Mouse (Mus musculus) hindbrain, embryonic 15.5 days (tissue): ENCODE data around the gene Cavin1. TPM values are rescaled to one million over a fixed set of nuclear protein-coding genes. Genes with fewer than 3 reads are reported as not detected.

Experiments used
- ATAC-seq: fragments of 200-750 bp; cut with Nextera tagmentation; 2 replicates; pipeline ENCODE4 v1.8.0; 2017; ENCODE audit warnings: low read depth, moderate number of reproducible peaks, moderate TSS enrichment; ENCODE audit not compliant: low FRiP score
- H3K27ac ChIP-seq: fragments of 300-500 bp; sonication (generic); replicated peaks from 2 replicates; pipeline ENCODE4 v1.5.1; 2015; ENCODE audit warnings: mild to moderate bottlenecking, inconsistent platforms
- H3K27me3 ChIP-seq: fragments of 300-500 bp; sonication (generic); 2 replicates; pipeline ENCODE4 v1.6.1; 2015; ENCODE audit warnings: control low read depth, inconsistent platforms
- H3K36me3 ChIP-seq: fragments of 300-500 bp; sonication (generic); 2 replicates; pipeline ENCODE4 v1.6.1; 2015; ENCODE audit warnings: control low read depth, inconsistent platforms
- H3K4me1 ChIP-seq: fragments of 300-500 bp; sonication (generic); replicated peaks from 2 replicates; pipeline ENCODE4 v1.6.1; 2015; ENCODE audit warnings: control low read depth, inconsistent platforms
- H3K4me2 ChIP-seq: fragments of 300-500 bp; sonication (generic); 2 replicates; pipeline ENCODE4 v1.6.1; 2015; ENCODE audit warnings: moderate library complexity, mild to moderate bottlenecking, inconsistent platforms
- H3K4me3 ChIP-seq: fragments of 300-500 bp; sonication (generic); 2 replicates; pipeline ENCODE4 v1.5.1; 2015; ENCODE audit warnings: mild to moderate bottlenecking, inconsistent platforms
- H3K9ac ChIP-seq: fragments of 300-500 bp; sonication (generic); 2 replicates; pipeline ENCODE4 v1.6.1; 2015; ENCODE audit warnings: inconsistent platforms
- H3K9me3 ChIP-seq: fragments of 300-500 bp; sonication (generic); 2 replicates; pipeline ENCODE4 v1.6.1; 2016; ENCODE audit warnings: control low read depth, inconsistent platforms
- WGBS: fragments of 180-500 bp; shearing (Covaris S2); methylation state at CpG from one replicate; pipeline ENCODE4 v1.1.7; 2015; 5-methylcytosine and 5-hydroxymethylcytosine counted together
- polyA plus RNA-seq: library from polyadenylated mRNA; unstranded; fragments of >200 nt; fragmentation: Nextera tagmentation; extraction: Ambion mirVana; gene quantifications from 2 replicates; pipeline ENCODE4 v1.2.1, GENCODE M21; 2015

Cavin1 gene
- polyA plus RNA-seq, 1 experiment from 2014 or later = 47.2 TPM

GRCm38 (mm10) chr11:100947548-100947947 lies 23.1 kb downstream of the Cavin1 start:
- Histone ChIP-seq H3K36me3 (no peaks in the 10 kb centered on the region), H3K9me3 (no peaks in the 10 kb centered on the region), H3K4me1 (peaks cover 7% of the 10 kb centered on the region)

GRCm38 (mm10) chr11:100946862-100947261 lies 23.8 kb downstream of the Cavin1 start:
- H3K9ac ChIP-seq = no peak overlapping the region
- no peak overlapping the region for H3K4me3 ChIP-seq
- no peak overlapping the region for H3K4me2 ChIP-seq
- ATAC-seq = peak; percentile 45; the same call in 1 of the 2 replicates
- WGBS = 35% methylated on average over 4 of the region's 4 CpGs
- H3K27ac ChIP-seq = peak overlapping the region; percentile 51
- H3K27me3 ChIP-seq = no peaks in the 10 kb centered on the region
- peaks cover 2% of the 10 kb centered on the region for H3K4me1 ChIP-seq
- H3K36me3 ChIP-seq = no peaks in the 10 kb centered on the region
- H3K9me3 ChIP-seq = no peaks in the 10 kb centered on the region

More at GRCm38 (mm10) chr11:100947548-100947947, 23.1 kb downstream of the Cavin1 start:
- Histone ChIP-seq H3K27ac (no peak overlapping the region), H3K4me3 (no peak overlapping the region), H3K27me3 (no peaks in the 10 kb centered on the region), H3K4me2 (no peak overlapping the region), H3K9ac (no peak overlapping the region)
- no peak for ATAC-seq

GRCm38 (mm10) chr11:100942388-100942787 lies 28.3 kb downstream of the Cavin1 start:
- peaks cover 18% of the 10 kb centered on the region for H3K4me1 ChIP-seq
- WGBS = 86% methylated on average over 1 of the region's 1 CpGs

DNA sequence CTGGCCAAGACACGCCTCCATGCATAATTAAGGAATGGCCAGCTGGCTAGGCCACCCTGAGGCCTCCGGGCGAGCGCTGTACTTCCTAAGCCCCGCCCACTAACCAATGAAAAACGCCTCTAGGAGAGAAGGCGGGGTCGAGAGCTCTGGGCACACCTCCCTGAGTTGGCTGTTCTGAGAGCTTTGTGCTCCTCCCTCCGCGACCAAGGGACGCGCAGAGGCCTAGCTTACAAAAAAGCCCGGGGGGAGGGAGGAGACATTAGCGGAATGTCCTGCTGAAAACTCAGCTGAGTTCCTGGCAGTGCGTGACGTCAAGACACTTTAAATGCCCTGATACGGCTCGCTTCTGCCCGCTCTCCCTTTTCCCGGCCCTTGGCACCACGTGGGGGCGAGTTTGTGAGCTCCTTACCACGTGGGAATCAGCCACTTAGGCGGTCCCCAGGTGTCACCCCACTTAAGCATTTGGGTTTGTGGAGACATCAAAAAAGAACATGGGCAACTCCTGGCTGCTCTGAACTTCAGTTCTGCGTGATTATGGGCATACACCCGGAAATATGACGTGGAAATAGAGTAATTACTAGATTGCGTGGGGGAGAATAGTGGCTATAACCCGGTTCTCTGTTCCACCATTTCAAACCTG lies 31.1 kb downstream of the Cavin1 start, which contains the start of gene Stat3:
Gene Stat3 (minus strand): TSS at position 29 of the 640 bp plus-strand sequence.
- Histone ChIP-seq H3K9me3 (no peaks in the 10 kb centered on the region), H3K36me3 (no peaks in the 10 kb centered on the region), H3K4me3 (peak within 1 kb of the TSS; percentile 92), H3K9ac (peak within 1 kb of the TSS; percentile 93), H3K4me2 (peak within 1 kb of the TSS; percentile 81), H3K4me1 (peaks cover 23% of the 10 kb centered on the region), H3K27ac (peak within 1 kb of the TSS; percentile 83), H3K27me3 (no peaks in the 10 kb centered on the region)
- under 1% methylated on average over 29 of the region's 29 CpGs for WGBS
- peak; percentile 99 for ATAC-seq

More at GRCm38 (mm10) chr11:100942388-100942787, 28.3 kb downstream of the Cavin1 start:
- Histone ChIP-seq H3K4me3 (no peak overlapping the region), H3K27ac (no peak overlapping the region), H3K36me3 (no peaks in the 10 kb centered on the region), H3K9me3 (no peaks in the 10 kb centered on the region), H3K27me3 (no peaks in the 10 kb centered on the region), H3K4me2 (no peak overlapping the region), H3K9ac (no peak overlapping the region)
- no peak for ATAC-seq

GRCm38 (mm10) chr11:100938711-100939511 lies 31.8 kb downstream of the Cavin1 start:
- Histone ChIP-seq H3K9me3 (no peaks in the 10 kb centered on the region), H3K4me2 (peak overlapping the region; percentile 73), H3K4me3 (peak overlapping the region; percentile 92), H3K27ac (peak overlapping the region; percentile 83), H3K4me1 (peaks cover 23% of the 10 kb centered on the region), H3K9ac (peak overlapping the region; percentile 93), H3K36me3 (no peaks in the 10 kb centered on the region), H3K27me3 (no peaks in the 10 kb centered on the region)
- 1% methylated on average over 41 of the region's 48 CpGs for WGBS
- ATAC-seq = no peak; the same call in 1 of the 2 replicates

GRCm38 (mm10) chr11:100938112-100938511 lies 32.6 kb downstream of the Cavin1 start:
- no peaks in the 10 kb centered on the region for H3K9me3 ChIP-seq
- peaks cover 23% of the 10 kb centered on the region for H3K4me1 ChIP-seq
- no peak for ATAC-seq
- H3K4me2 ChIP-seq = peak overlapping the region; percentile 73
- no peak overlapping the region for H3K27ac ChIP-seq
- H3K27me3 ChIP-seq = no peaks in the 10 kb centered on the region
- H3K9ac ChIP-seq = peak overlapping the region; percentile 11; the same call in 1 of the 2 replicates
- peak overlapping the region; percentile 92 for H3K4me3 ChIP-seq
- no peaks in the 10 kb centered on the region for H3K36me3 ChIP-seq
- 16% methylated on average over 5 of the region's 5 CpGs for WGBS

GRCm38 (mm10) chr11:100937295-100937694 lies 33.4 kb downstream of the Cavin1 start:
- Histone ChIP-seq H3K9me3 (no peaks in the 10 kb centered on the region), H3K27me3 (no peaks in the 10 kb centered on the region), H3K4me1 (peaks cover 23% of the 10 kb centered on the region), H3K4me2 (peak overlapping the region; percentile 73), H3K4me3 (0 out of 2 replicates have a peak overlapping the region, but pooled peaks have one; percentile 6), H3K9ac (no peak overlapping the region), H3K36me3 (no peaks in the 10 kb centered on the region), H3K27ac (no peak overlapping the region)
- ATAC-seq = no peak
- WGBS = 64% methylated on average over 4 of the region's 4 CpGs

DNA sequence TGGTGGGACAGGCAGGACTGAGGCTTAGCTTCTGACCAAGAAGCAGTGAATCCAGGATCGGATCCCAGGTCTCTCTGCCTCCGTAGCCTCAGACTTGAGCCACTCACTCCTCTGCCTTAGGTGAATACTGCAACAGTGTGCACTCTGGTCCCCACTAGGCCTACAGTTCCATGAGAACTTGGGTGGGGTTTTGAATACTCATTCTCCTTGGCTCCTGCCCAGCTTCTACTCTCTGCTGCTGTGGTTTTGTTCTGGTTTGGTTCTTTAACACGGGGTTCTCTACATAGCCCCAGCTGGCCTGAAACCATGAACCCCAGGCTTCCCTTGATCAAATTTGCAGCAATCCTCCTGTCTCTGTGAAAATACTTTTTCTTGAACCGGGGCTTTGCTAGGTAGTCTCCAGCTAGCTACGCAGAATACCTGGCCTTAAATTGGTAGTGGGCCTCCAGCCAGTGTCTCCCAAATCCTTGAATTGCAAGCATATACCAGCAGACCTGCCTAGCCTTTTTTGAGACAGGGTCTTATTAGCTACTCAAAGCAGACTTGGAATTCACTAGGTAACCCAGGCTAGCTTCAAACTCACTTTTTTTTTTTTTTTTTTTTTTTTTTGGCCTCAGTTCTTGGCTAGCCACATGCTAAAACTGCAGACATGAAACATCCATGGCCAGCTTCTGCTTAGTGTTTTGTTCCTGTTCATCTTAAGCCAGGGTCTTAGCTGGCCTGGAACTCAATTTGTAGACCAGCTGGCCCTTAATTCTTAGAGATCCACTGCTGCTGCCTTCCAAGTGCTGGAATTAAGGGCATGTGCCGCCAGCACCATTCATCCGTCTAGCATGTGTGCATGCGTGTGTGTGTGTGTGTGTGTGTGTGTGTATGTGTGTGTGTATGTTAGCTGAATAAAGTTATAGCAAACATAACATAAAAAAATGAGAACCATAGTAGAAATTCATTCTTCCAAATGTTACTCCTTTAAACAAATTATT lies 35.0 kb downstream of the Cavin1 start:
- WGBS = 83% methylated on average over 8 of the region's 8 CpGs
- no peaks in the 10 kb centered on the region for H3K36me3 ChIP-seq
- no peaks in the 10 kb centered on the region for H3K27me3 ChIP-seq
- no peak overlapping the region for H3K9ac ChIP-seq
- no peaks in the 10 kb centered on the region for H3K9me3 ChIP-seq
- H3K4me2 ChIP-seq = no peak overlapping the region
- H3K4me3 ChIP-seq = no peak overlapping the region
- no peak for ATAC-seq
- H3K27ac ChIP-seq = no peak overlapping the region
- H3K4me1 ChIP-seq = peaks cover 26% of the 10 kb centered on the region

DNA sequence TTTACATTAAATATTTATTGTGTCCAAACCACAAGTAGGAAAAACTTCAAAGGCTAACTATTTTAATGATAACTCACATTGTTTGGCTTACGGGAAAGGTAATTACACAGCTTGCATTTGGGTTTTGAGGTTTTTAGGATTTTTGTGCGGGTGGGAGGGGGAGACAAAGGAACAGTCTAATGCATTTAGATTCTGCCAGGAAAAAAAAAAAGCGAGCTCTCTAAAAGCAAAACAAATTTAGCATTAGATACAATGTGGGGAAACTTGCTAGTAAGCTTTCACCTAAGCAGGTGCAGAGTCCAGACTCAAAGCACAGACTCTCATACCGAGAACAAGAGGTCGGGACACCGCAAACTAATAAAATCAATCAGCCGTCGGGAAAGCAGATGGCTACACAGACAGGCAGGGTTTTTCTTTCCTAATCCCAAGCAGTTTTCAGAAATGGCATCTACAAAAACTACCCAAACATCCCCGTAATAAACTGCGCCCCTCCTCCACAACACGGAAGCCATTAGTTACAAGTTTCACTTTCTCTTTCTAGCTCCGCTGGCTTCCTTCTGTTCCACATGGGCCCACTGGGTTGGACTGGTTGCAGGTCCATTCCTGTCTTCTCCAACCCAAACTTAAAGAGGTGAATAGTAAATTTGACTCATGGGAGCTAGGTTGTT lies 39.3 kb downstream of the Cavin1 start:
- Histone ChIP-seq H3K36me3 (no peaks in the 10 kb centered on the region), H3K9ac (no peak overlapping the region), H3K4me1 (0 out of 2 replicates have a peak, but pooled peaks cover 3% of the 10 kb centered on the region), H3K27ac (no peak overlapping the region), H3K4me3 (no peak overlapping the region), H3K9me3 (no peaks in the 10 kb centered on the region), H3K4me2 (no peak overlapping the region), H3K27me3 (no peaks in the 10 kb centered on the region)
- 62% methylated on average over 12 of the region's 12 CpGs for whole genome bisulfite sequencing
- no peak for ATAC-seq

- Histone ChIP-seq H3K9me3 (no peaks in the 10 kb centered on the region), H3K4me1 (0 out of 2 replicates have a peak, but pooled peaks cover 3% of the 10 kb centered on the region), H3K4me3 (no peak overlapping the region), H3K27me3 (no peaks in the 10 kb centered on the region), H3K27ac (no peak overlapping the region), H3K4me2 (no peak overlapping the region), H3K36me3 (no peaks in the 10 kb centered on the region), H3K9ac (no peak overlapping the region)
- no peak for ATAC-seq
- WGBS = 80% methylated on average over 7 of the region's 7 CpGs
Measured at GRCm38 (mm10) chr11:100930611-100931010, 40.1 kb downstream of the Cavin1 start.

DNA sequence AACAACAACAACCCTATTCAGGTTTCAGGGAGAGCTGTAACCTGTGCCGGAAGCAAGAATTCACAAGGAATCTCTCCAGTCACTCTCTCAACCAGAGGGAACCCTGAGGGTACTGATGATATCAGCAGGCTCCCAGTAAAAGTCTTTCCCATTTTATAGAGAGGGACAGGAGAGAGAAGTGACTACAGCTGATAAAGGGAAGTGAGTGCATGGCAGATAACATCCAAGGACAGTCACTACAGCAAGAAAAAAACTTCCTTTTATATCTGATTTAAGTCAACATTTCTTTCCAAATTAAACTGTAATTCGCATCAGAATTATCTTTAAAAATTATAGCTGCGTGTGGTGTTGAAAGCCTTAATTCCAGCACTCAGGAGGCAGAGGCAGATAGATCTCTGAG lies 43.3 kb downstream of the Cavin1 start:
- H3K9ac ChIP-seq = no peak overlapping the region
- no peaks in the 10 kb centered on the region for H3K36me3 ChIP-seq
- H3K9me3 ChIP-seq = no peaks in the 10 kb centered on the region
- no peak overlapping the region for H3K27ac ChIP-seq
- H3K4me1 ChIP-seq = 0 out of 2 replicates have a peak, but pooled peaks cover 3% of the 10 kb centered on the region
- no peak overlapping the region for H3K4me2 ChIP-seq
- H3K27me3 ChIP-seq = no peaks in the 10 kb centered on the region
- H3K4me3 ChIP-seq = no peak overlapping the region
- 87% methylated on average over 3 of the region's 3 CpGs for WGBS
- ATAC-seq = no peak
